Mouse (Mus musculus): Measurements from ENCODE around the gene Slc25a47. TPM values are rescaled to one million over a fixed set of nuclear protein-coding genes. Genes with fewer than 3 reads are reported as not detected.
A peak's percentile ranks its signal among the peaks of the same experiment; 100 is the strongest.

Slc25a47 gene
- polyA plus RNA-seq, 1 experiment: 9.8 TPM

DNA sequence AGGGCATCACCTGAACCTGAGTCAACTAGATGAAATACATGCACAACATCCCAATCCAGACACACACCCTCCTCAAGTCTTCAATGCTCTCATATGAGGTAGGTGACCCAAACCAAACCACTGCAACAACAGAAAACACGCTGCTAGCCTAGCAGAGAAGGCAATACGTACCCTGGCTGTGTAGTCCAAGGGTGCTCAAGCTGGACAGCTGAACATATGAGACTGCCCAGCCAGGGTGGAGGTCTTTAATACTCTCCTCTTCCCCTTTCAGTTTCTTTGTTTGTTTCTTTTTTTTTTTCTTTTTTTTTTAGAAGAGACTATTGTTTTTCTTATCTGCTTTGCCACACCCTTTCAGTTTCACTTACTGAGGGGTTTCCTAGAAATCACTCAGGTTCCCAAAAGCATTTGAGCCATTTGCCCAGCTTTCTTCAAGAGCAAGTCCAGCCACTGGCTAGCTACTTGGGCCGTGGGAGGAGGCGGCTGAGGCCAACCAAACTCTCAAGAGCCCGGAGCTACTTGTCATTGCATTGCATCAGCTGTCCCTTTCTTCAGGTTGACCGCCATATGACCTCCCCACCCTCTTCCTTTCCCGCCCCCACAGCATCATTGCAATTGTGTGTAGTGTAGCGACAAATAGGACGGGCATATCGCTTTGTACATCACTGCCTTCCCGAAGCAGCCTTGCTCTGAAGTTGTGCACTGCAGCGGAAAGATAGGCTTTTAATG, 57.3 kb downstream of the Slc25a47 start, which contains the start of gene Wdr25:
Gene Wdr25, plus strand, starts transcription at position 643 of the 726 bp plus-strand sequence.
- no peak for TF ChIP-seq POLR2A (IDR thresholded peaks at IDR 0.05; ENCODE audit: borderline replicate concordance, insufficient read depth, low read length)
- no peak for TF ChIP-seq CTCF (IDR thresholded peaks at IDR 0.05; ENCODE audit: borderline replicate concordance, insufficient read depth, low read depth, low read length)
- no peak for DNase-seq
- WGBS: 20% methylated on average over 12 of the region's 12 CpGs
- Histone ChIP-seq H3K4me1 (ENCODE audit: control insufficient read depth, insufficient read depth, low read length) (peaks cover 4% of the 10 kb centered on the region), H3K27ac (ENCODE audit: insufficient read depth, low read length) (no peak within 1 kb of the TSS; the same call in 1 of the 2 replicates), H3K4me3 (replicated peaks; ENCODE audit: insufficient read depth, low read depth, low read length) (peak within 1 kb of the TSS; percentile 71), H3K27me3 (ENCODE audit: control insufficient read depth, insufficient read depth, low read length) (no peaks in the 10 kb centered on the region)

DNA sequence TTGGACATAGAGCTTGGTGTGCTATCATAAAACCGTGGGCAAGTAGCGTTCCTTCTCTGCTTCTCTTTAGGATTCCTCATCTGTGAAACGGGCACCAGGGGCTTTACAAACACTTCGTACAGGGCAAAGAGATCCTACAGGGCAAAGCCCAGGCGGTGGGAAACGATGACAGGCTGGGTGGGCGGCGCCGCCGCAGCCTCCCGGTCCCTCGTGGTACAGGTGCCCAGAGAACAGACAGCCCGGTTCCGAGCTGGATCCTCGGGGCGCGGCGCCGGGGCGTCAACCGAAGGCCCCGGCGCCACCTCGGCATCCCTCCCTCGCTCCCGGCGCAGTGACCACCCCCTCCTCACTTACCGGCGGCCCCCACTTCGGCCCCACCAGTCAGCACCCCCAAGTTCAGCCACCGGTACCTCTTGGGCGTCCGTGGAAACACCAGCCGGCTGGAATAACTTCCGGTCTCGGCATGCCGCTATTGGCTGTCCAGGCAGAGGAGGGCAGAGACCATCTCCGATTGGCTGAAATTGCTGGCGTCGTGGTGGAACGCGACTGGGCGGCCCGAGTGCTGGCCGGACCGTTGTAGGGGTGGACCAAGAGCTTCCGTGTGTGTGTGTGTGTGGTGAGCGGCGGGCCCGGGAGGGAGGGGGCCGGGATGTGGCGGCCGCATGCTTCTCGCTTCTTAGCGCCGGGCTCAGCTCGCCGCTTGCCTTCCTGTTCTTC, 58.0 kb downstream of the Slc25a47 start, which contains the start of gene Wars:
Gene Wars, minus strand, starts transcription at position 460 of the 717 bp plus-strand sequence.
- peak within 1 kb of the TSS; percentile 71 for H3K4me3 ChIP-seq (replicated peaks; ENCODE audit: insufficient read depth, low read depth, low read length)
- H3K4me1 ChIP-seq (ENCODE audit: control insufficient read depth, insufficient read depth, low read length): peaks cover 4% of the 10 kb centered on the region
- no peak within 1 kb of the TSS; the same call in 1 of the 2 replicates for H3K27ac ChIP-seq (ENCODE audit: insufficient read depth, low read length)
- under 1% methylated on average over 58 of the region's 58 CpGs for WGBS
- no peak for TF ChIP-seq CTCF (IDR thresholded peaks at IDR 0.05; ENCODE audit: borderline replicate concordance, insufficient read depth, low read depth, low read length)
- TF ChIP-seq POLR2A (IDR thresholded peaks at IDR 0.05; ENCODE audit: borderline replicate concordance, insufficient read depth, low read length): peak; percentile 85
- H3K27me3 ChIP-seq (ENCODE audit: control insufficient read depth, insufficient read depth, low read length): no peaks in the 10 kb centered on the region
- peak; percentile 97 for DNase-seq

DNA sequence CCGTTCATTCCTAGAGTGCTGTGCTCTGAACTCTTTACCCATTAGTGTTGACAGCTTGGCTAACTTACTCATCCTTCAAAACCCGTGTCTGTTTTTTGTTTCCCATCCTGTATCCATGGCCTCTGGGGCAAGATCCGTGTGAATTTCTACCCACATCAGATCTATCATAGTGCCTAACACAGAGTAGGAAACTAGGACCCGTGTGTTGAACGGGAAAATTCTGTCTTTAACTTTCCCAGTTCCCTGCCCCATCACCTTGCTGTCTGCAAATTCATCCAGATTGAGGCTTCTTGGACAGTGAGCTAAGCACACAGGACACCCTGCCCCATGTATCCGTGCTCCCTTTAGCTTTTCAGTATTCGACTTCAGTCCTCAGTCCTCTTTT, 58.6 kb downstream of the Slc25a47 start:
- TF ChIP-seq CTCF (IDR thresholded peaks at IDR 0.05; ENCODE audit: borderline replicate concordance, insufficient read depth, low read depth, low read length) (no peak), POLR2A (IDR thresholded peaks at IDR 0.05; ENCODE audit: borderline replicate concordance, insufficient read depth, low read length) (no peak)
- no peak for DNase-seq
- under 1% methylated on average over 7 of the region's 7 CpGs for WGBS
- Histone ChIP-seq H3K4me3 (replicated peaks; ENCODE audit: insufficient read depth, low read depth, low read length) (peak overlapping the region; percentile 71), H3K27ac (ENCODE audit: insufficient read depth, low read length) (no peak overlapping the region; the same call in 1 of the 2 replicates), H3K4me1 (ENCODE audit: control insufficient read depth, insufficient read depth, low read length) (peaks cover 4% of the 10 kb centered on the region), H3K27me3 (ENCODE audit: control insufficient read depth, insufficient read depth, low read length) (no peaks in the 10 kb centered on the region)

DNA sequence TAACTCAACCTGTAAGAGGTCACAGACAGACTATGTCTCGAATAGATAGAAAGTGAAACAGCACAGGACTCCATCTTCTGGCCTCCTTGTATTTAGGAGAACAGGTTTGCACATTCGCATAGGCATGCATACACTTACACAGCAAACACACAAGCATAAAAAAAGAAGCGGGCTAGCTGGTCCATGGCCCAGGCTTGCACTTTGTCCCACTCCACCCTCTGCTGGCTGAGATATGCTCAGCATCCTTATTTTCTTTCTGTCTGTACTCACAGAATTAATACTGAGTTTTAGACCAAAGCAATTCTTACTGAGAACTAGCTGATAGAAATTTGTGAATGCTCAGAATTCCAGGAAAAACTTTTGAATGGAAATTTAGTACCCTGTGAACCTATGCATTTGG, 60.2 kb downstream of the Slc25a47 start:
- no peak overlapping the region for H3K27ac ChIP-seq (ENCODE audit: insufficient read depth, low read length)
- no peak for TF ChIP-seq POLR2A (IDR thresholded peaks at IDR 0.05; ENCODE audit: borderline replicate concordance, insufficient read depth, low read length)
- TF ChIP-seq CTCF (IDR thresholded peaks at IDR 0.05; ENCODE audit: borderline replicate concordance, insufficient read depth, low read depth, low read length): peak; percentile 38; the same call in 1 of the 2 replicates
- peak in 1 of 2 experiments; percentile 21 for DNase-seq

DNA sequence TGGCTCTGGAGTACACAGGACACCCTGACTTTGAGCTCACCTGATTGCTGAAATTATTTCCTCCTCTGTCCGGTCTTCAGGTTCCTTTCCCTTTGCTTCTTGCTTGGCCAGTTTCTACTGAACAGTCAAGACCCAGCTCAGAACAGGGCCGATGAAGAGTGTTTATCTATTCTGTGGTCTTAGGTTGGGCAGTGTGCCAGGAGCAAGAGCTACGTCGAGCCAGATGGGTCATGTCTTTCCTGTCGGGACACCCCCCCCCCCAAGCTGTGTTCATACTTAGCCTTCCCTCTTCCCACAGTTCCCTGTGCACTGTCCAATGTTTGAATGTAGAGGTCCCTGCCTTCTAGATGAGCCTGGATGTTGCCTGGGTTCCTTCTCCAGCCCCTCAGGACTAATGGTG, 65.5 kb downstream of the Slc25a47 start:
- WGBS: 42% methylated on average over 5 of the region's 5 CpGs
- TF ChIP-seq CTCF (IDR thresholded peaks at IDR 0.05; ENCODE audit: borderline replicate concordance, insufficient read depth, low read depth, low read length) (no peak), POLR2A (IDR thresholded peaks at IDR 0.05; ENCODE audit: borderline replicate concordance, insufficient read depth, low read length) (no peak)

More for the DNA sequence above, 60.2 kb downstream of the Slc25a47 start:
- H3K4me3 ChIP-seq (replicated peaks; ENCODE audit: insufficient read depth, low read depth, low read length): no peak overlapping the region
- H3K27me3 ChIP-seq (ENCODE audit: control insufficient read depth, insufficient read depth, low read length): no peaks in the 10 kb centered on the region
- peaks cover 4% of the 10 kb centered on the region for H3K4me1 ChIP-seq (ENCODE audit: control insufficient read depth, insufficient read depth, low read length)
- 53% methylated on average over 3 of the region's 3 CpGs for WGBS

DNA sequence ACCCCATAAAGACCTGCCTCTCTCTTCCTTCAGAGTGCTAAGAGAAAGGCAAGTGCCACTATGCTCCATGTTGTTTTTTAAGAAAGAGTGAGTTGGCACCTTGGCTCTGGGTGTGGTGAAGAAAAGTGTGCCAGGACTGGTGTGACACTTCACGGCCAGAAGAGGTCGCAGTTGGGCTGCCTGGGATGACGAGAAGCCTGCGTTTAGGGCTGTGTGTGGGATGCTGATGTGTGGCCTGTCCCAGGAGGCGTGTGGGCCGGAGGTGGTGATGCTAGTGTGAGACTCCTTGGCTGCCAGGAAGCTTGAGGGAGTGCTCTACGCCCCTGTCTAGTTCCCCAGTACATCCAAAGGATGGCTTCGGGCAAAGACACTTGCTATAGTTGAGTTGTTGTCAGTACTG, 67.1 kb downstream of the Slc25a47 start:
- Histone ChIP-seq H3K27me3 (ENCODE audit: control insufficient read depth, insufficient read depth, low read length) (no peaks in the 10 kb centered on the region), H3K4me3 (replicated peaks; ENCODE audit: insufficient read depth, low read depth, low read length) (no peak overlapping the region), H3K27ac (ENCODE audit: insufficient read depth, low read length) (no peak overlapping the region), H3K4me1 (ENCODE audit: control insufficient read depth, insufficient read depth, low read length) (no peaks in the 10 kb centered on the region)
- WGBS: 13% methylated on average over 8 of the region's 8 CpGs
- TF ChIP-seq CTCF (IDR thresholded peaks at IDR 0.05; ENCODE audit: borderline replicate concordance, insufficient read depth, low read depth, low read length) (peak; percentile 94), POLR2A (IDR thresholded peaks at IDR 0.05; ENCODE audit: borderline replicate concordance, insufficient read depth, low read length) (no peak)
- DNase-seq: peak; percentile 48 to 70

More for the DNA sequence above, 65.5 kb downstream of the Slc25a47 start:
- Histone ChIP-seq H3K27me3 (ENCODE audit: control insufficient read depth, insufficient read depth, low read length) (no peaks in the 10 kb centered on the region), H3K4me1 (ENCODE audit: control insufficient read depth, insufficient read depth, low read length) (no peaks in the 10 kb centered on the region), H3K4me3 (replicated peaks; ENCODE audit: insufficient read depth, low read depth, low read length) (no peak overlapping the region), H3K27ac (ENCODE audit: insufficient read depth, low read length) (no peak overlapping the region)
- no peak for DNase-seq

DNA sequence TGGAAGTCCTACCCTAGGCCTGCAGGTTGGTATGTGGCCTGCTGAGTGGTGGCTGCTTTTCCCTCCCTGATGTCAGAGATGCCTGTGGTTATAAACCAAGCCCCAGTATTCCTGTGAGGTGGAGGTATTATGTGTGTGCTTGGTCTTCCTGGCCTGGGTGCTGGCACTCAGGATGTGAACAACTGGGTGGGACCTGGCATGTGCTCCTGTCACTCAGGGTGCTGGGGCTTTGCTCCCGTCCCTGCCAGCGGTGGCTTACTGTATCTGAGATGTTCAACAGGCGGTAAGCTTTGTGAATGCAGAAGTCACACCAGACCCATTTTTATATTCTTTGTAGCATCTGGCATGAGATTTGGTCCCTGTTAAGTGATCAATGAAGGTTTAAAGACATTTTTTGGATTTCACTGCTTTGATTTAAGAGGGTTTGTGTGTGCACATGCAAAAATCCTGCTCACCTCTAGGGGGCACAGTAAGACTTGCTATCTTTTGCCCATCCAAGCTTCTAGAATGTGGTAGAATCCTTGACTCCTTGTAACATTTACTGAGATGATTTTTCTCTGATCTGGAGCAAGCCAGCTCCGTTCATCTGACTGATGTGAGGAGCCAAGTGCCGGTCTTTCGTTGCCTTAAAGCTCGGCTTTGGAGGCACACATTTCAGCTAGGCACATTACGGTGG, 67.9 kb downstream of the Slc25a47 start:
- TF ChIP-seq POLR2A (IDR thresholded peaks at IDR 0.05; ENCODE audit: borderline replicate concordance, insufficient read depth, low read length) (no peak), CTCF (IDR thresholded peaks at IDR 0.05; ENCODE audit: borderline replicate concordance, insufficient read depth, low read depth, low read length) (peak; percentile 54; the same call in 1 of the 2 replicates)
- no peaks in the 10 kb centered on the region for H3K4me1 ChIP-seq (ENCODE audit: control insufficient read depth, insufficient read depth, low read length)
- WGBS: 65% methylated on average over 8 of the region's 8 CpGs
- peak; percentile 60 to 63 for DNase-seq
- no peaks in the 10 kb centered on the region for H3K27me3 ChIP-seq (ENCODE audit: control insufficient read depth, insufficient read depth, low read length)
- H3K27ac ChIP-seq (ENCODE audit: insufficient read depth, low read length): no peak overlapping the region
- H3K4me3 ChIP-seq (replicated peaks; ENCODE audit: insufficient read depth, low read depth, low read length): no peak overlapping the region
